In genomic region chr7:36656401-36656800, GRCm38 (mm10) we compare ENCODE assay signal across 35 mouse cellular contexts.
"Had no signal": no experiment of that assay in that cellular context is flagged by ENCODE, and none has a peak within 500 bp of the region (broad histone marks: within the 10 kb centered on the region; RNA-seq: fewer than 3 reads in every experiment).

No protein-coding gene starts in this region.

- H3K9me3 ChIP-seq: heart, embryonic 10.5 days; heart, embryonic 12.5 days; heart, embryonic 13.5 days; heart, embryonic 15.5 days; hindbrain, embryonic 10.5 days; hindbrain, embryonic 12.5 days; hindbrain, embryonic 13.5 days; hindbrain, embryonic 15.5 days; intestine, embryonic 15.5 days; kidney, embryonic 15.5 days had no signal

- H3K4me1 ChIP-seq: heart, embryonic 12.5 days; heart, embryonic 13.5 days; heart, embryonic 15.5 days; hindbrain, embryonic 12.5 days; hindbrain, embryonic 13.5 days; hindbrain, embryonic 15.5 days; intestine, embryonic 15.5 days; kidney, embryonic 15.5 days had no signal

- H3K27me3 ChIP-seq: heart, embryonic 12.5 days; heart, embryonic 15.5 days; hindbrain, embryonic 15.5 days; intestine, embryonic 15.5 days; kidney, embryonic 15.5 days had no signal

- DNase-seq: heart, postnatal 10 days; heart, postnatal 14 days; heart, postnatal 36 days; heart, postnatal 4 days; kidney, adult 11 months; kidney, adult 18-20 months; kidney, adult 2 months; kidney, adult 8-10 months; kidney, adult 9 months; kidney, postnatal 10 days; kidney, postnatal 14 days; kidney, postnatal 25 days; kidney, postnatal 36 days; kidney, postnatal 4 days; layer of hippocampus, adult 9-11 months; layer of hippocampus, postnatal 36 days had no signal

- H3K4me3 ChIP-seq: heart, embryonic 10.5 days; heart, embryonic 12.5 days; heart, embryonic 13.5 days; heart, embryonic 15.5 days; hindbrain, embryonic 10.5 days; hindbrain, embryonic 12.5 days; hindbrain, embryonic 13.5 days; hindbrain, embryonic 15.5 days; intestine, embryonic 15.5 days; kidney, embryonic 15.5 days; layer of hippocampus, adult 2 months had no signal

- ATAC-seq: hindbrain, embryonic 16.5 days; hindbrain, postnatal 0 days; inflammation-experienced regulatory T-cells, adult 6 months; intestine, embryonic 15.5 days; intestine, embryonic 16.5 days; intestine, postnatal 0 days had no signal

- H3K9ac ChIP-seq: heart, embryonic 12.5 days; heart, embryonic 13.5 days; heart, embryonic 15.5 days; hindbrain, embryonic 12.5 days; hindbrain, embryonic 13.5 days; hindbrain, embryonic 14.5 days; hindbrain, embryonic 15.5 days; intestine, embryonic 15.5 days; kidney, embryonic 15.5 days had no signal

- H3K27ac ChIP-seq: heart, embryonic 10.5 days; heart, embryonic 13.5 days; heart, embryonic 15.5 days; hindbrain, embryonic 10.5 days; hindbrain, embryonic 12.5 days; hindbrain, embryonic 13.5 days; hindbrain, embryonic 14.5 days; hindbrain, embryonic 15.5 days; hindbrain, postnatal 0 days; intestine, embryonic 15.5 days; kidney, embryonic 15.5 days; kidney, postnatal 0 days; layer of hippocampus, adult 2 months had no signal

- H3K4me2 ChIP-seq: heart, embryonic 11.5 days; heart, embryonic 12.5 days; heart, embryonic 13.5 days; heart, embryonic 15.5 days; hindbrain, embryonic 12.5 days; hindbrain, embryonic 13.5 days; hindbrain, embryonic 14.5 days; hindbrain, embryonic 15.5 days; intestine, embryonic 15.5 days; kidney, embryonic 15.5 days had no signal

- H3K36me3 ChIP-seq: heart, embryonic 10.5 days; heart, embryonic 12.5 days; heart, embryonic 13.5 days; heart, embryonic 15.5 days; hindbrain, embryonic 10.5 days; hindbrain, embryonic 12.5 days; hindbrain, embryonic 13.5 days; hindbrain, embryonic 15.5 days; intestine, embryonic 15.5 days; kidney, embryonic 15.5 days had no signal
